Mouse (Mus musculus) left cerebral cortex, adult 18-20 months (tissue): ENCODE data around the gene Olfr110. TPM values are rescaled to one million over a fixed set of nuclear protein-coding genes. Genes with fewer than 3 reads are reported as not detected.
A peak's percentile ranks its signal among the peaks of the same experiment; 100 is the strongest.
"Not testable (repeated sequence)": the region's sequence is repeated elsewhere in the genome, so short reads cannot be mapped to it uniquely, and the experiment has no call there.

Experiments used
- DNase-seq, 2 experiments: peaks; one replicate each; pipeline ENCODE4 v3.0.0; 2021 to 2022; ENCODE audit warnings: low spot score in 2 of 2, mixed read lengths in 1 of 2
- long read RNA-seq, 2 experiments: library from polyadenylated mRNA; stranded (forward); transcript quantifications; one replicate each; pipeline ENCODE4 v2.0.0; 2021
- total RNA-seq, 2 experiments: library from RNA; stranded (reverse); gene quantifications; 2 replicates each; pipeline ENCODE4 v1.2.3; 2021

Olfr110 gene
- total RNA-seq = not detected
- long read RNA-seq, experiment 1 = 0 reads
- long read RNA-seq, experiment 2 = 0 reads

- DNase-seq = peak in 1 of 2 experiments; percentile 2
Measured at GRCm38 (mm10) chr17:37491930-37492518, at the start of gene Olfr110. Gene Olfr110 (plus strand): TSS chr17:37492468.

GRCm38 (mm10) chr17:37445180-37445579 lies 47.1 kb upstream of the Olfr110 start, which contains the start of gene Olfr108:
Gene Olfr108 (plus strand): TSS chr17:37445480.
- no peak for DNase-seq

- no peak for DNase-seq
Measured at GRCm38 (mm10) chr17:37458616-37459015, 33.7 kb upstream of the Olfr110 start, which contains the start of gene Olfr109. Gene Olfr109 (plus strand): TSS chr17:37458916.

- DNase-seq = no peak
Measured at GRCm38 (mm10) chr17:37483452-37483851, 8.8 kb upstream of the Olfr110 start, which contains the start of gene H2-M2. Gene H2-M2 (minus strand): TSS chr17:37483552.

- DNase-seq = no peak
Measured at GRCm38 (mm10) chr17:37507730-37508129, 15.5 kb downstream of the Olfr110 start, which contains the start of gene Olfr111. Gene Olfr111 (plus strand): TSS chr17:37508030.

- not testable (repeated sequence) for DNase-seq
Measured at GRCm38 (mm10) chr17:37524612-37525011, 32.3 kb downstream of the Olfr110 start.

GRCm38 (mm10) chr17:37525427-37525826 lies 33.2 kb downstream of the Olfr110 start:
- DNase-seq = not testable (repeated sequence)

GRCm38 (mm10) chr17:37535173-37535572 lies 42.9 kb downstream of the Olfr110 start:
- no peak for DNase-seq

GRCm38 (mm10) chr17:37538416-37538815 lies 46.1 kb downstream of the Olfr110 start:
- not testable (repeated sequence) for DNase-seq

- DNase-seq = no peak
Measured at GRCm38 (mm10) chr17:37541454-37542119, 49.3 kb downstream of the Olfr110 start.

- no peak for DNase-seq
Measured at GRCm38 (mm10) chr17:37543800-37544435, 51.6 kb downstream of the Olfr110 start.

Other genes starting within 250 kb of the Olfr110 start
- not detected for gene Olfr98, start 228.7 kb upstream of the Olfr110 start, total RNA-seq
- gene H2-M3, start 222.2 kb upstream of the Olfr110 start, total RNA-seq = 1 to 10 TPM; 3.8 to 4.6 TPM
- not detected for gene Olfr99, start 209.0 kb upstream of the Olfr110 start, total RNA-seq
- not detected for gene Olfr101, start 188.2 kb upstream of the Olfr110 start, total RNA-seq
- gene Olfr102, start 175.4 kb upstream of the Olfr110 start, total RNA-seq = not detected
- not detected for gene Olfr103, start 152.8 kb upstream of the Olfr110 start, total RNA-seq
- gene Olfr104-ps, start 132.9 kb upstream of the Olfr110 start, total RNA-seq = not detected
- not detected for gene Olfr105-ps, start 113.4 kb upstream of the Olfr110 start, total RNA-seq
- gene Olfr106-ps, start 102.1 kb upstream of the Olfr110 start, total RNA-seq = not detected
- gene Olfr107, start 93.2 kb upstream of the Olfr110 start, total RNA-seq = not detected
- gene Olfr108, start 47.0 kb upstream of the Olfr110 start, total RNA-seq = not detected
- not detected for gene Olfr109, start 33.6 kb upstream of the Olfr110 start, total RNA-seq
- gene H2-M2, start 8.9 kb upstream of the Olfr110 start, total RNA-seq = not detected
- gene Olfr111, start 15.6 kb downstream of the Olfr110 start, total RNA-seq = under 1 TPM in 1 of 2 experiments, not detected in 1; 0.19 TPM
- not detected for gene Olfr112, start 77.0 kb downstream of the Olfr110 start, total RNA-seq
- gene Olfr113, start 85.2 kb downstream of the Olfr110 start, total RNA-seq = not detected
- not detected for gene Olfr114, start 100.3 kb downstream of the Olfr110 start, total RNA-seq
- gene Olfr115, start 134.6 kb downstream of the Olfr110 start, total RNA-seq = not detected
- not detected for gene Olfr116, start 134.7 kb downstream of the Olfr110 start, total RNA-seq
- gene Olfr117, start 171.3 kb downstream of the Olfr110 start, total RNA-seq = not detected
- not detected for gene Olfr118, start 174.5 kb downstream of the Olfr110 start, total RNA-seq
- gene Olfr119, start 204.1 kb downstream of the Olfr110 start, total RNA-seq = not detected
- not detected for gene Olfr120, start 229.3 kb downstream of the Olfr110 start, total RNA-seq